Mouse (Mus musculus): ENCODE measurements around the gene Gm20388. TPM values are rescaled to one million over a fixed set of nuclear protein-coding genes. Genes with fewer than 3 reads are reported as not detected.
"Not testable (repeated sequence)": the region's sequence is repeated elsewhere in the genome, so short reads cannot be mapped to it uniquely, and the experiment has no call there.

Gm20388 gene
- polyA plus RNA-seq, 1 experiment from 2014 or later, result not detected

DNA sequence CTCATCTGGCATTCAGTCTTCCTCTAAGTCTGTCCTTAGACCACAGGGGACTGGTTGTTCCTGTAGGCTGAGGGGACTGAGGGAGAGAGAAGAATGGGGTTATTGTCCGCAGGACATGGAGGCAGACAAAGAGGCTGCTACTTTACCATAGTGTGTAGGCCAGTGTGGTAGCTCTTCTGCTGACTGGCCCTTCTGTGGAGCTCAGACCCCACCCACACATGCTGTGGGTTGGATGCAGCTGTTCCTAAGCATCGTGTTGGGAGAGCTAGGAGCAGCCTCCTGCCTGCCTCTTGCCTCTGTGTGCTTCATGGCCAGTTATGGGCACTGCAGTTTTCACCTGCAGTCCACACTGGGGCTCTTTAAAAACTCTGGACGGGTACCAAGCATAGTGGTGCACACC is 3346.5 kb downstream of the Gm20388 start:
- H3K4me1 ChIP-seq (ENCODE audit: control insufficient read depth, insufficient read depth, low read length), result peaks cover 19% of the 10 kb centered on the region
- no peaks in the 10 kb centered on the region for H3K9me3 ChIP-seq (ENCODE audit: control insufficient read depth, low read length)
- peaks cover 50% of the 10 kb centered on the region for H3K36me3 ChIP-seq (ENCODE audit: control insufficient read depth, insufficient read depth, low read length)
- no peak overlapping the region for H3K27ac ChIP-seq (ENCODE audit: low read depth, low read length)
- 93% methylated on average over 3 of the region's 3 CpGs for WGBS
- H3K4me3 ChIP-seq (ENCODE audit: low read length), result no peak overlapping the region
- ATAC-seq (ENCODE audit: low FRiP score, low TSS enrichment), result no peak
- H3K9ac ChIP-seq (ENCODE audit: low read depth, low read length), result no peak overlapping the region
- H3K27me3 ChIP-seq (ENCODE audit: control insufficient read depth, insufficient read depth, low read length), result no peaks in the 10 kb centered on the region
- H3K4me2 ChIP-seq (replicated peaks; ENCODE audit: low read depth, low read length), result no peak overlapping the region

DNA sequence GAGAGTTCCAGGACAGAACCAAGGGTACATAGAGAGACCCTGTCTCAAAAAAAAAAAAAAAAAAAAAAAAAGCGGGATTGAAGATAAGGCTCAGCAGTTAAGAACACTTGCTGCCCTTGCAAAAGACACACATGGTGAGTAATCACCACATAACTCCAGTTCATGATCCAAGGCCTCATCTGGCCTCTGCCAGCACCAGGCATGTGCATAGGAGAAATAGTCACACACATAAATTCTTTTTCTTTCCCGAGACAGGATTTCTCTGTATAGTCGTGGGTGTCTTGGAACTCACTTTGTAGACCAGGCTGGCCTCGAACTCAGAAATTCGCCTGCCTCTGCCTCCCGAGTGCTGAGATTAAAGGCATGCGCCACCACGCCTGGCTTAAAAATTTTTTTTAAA is 3347.0 kb downstream of the Gm20388 start:
- H3K4me2 ChIP-seq (replicated peaks; ENCODE audit: low read depth, low read length); ATAC-seq (ENCODE audit: low FRiP score, low TSS enrichment); H3K4me3 ChIP-seq (ENCODE audit: low read length); H3K9me3 ChIP-seq (ENCODE audit: control insufficient read depth, low read length); H3K27me3 ChIP-seq (ENCODE audit: control insufficient read depth, insufficient read depth, low read length); H3K27ac ChIP-seq (ENCODE audit: low read depth, low read length); H3K9ac ChIP-seq (ENCODE audit: low read depth, low read length): not testable (repeated sequence)
- Histone ChIP-seq H3K36me3 (ENCODE audit: control insufficient read depth, insufficient read depth, low read length) (peaks cover 50% of the 10 kb centered on the region), H3K4me1 (ENCODE audit: control insufficient read depth, insufficient read depth, low read length) (peaks cover 16% of the 10 kb centered on the region)
- 94% methylated on average over 8 of the region's 8 CpGs for WGBS

DNA sequence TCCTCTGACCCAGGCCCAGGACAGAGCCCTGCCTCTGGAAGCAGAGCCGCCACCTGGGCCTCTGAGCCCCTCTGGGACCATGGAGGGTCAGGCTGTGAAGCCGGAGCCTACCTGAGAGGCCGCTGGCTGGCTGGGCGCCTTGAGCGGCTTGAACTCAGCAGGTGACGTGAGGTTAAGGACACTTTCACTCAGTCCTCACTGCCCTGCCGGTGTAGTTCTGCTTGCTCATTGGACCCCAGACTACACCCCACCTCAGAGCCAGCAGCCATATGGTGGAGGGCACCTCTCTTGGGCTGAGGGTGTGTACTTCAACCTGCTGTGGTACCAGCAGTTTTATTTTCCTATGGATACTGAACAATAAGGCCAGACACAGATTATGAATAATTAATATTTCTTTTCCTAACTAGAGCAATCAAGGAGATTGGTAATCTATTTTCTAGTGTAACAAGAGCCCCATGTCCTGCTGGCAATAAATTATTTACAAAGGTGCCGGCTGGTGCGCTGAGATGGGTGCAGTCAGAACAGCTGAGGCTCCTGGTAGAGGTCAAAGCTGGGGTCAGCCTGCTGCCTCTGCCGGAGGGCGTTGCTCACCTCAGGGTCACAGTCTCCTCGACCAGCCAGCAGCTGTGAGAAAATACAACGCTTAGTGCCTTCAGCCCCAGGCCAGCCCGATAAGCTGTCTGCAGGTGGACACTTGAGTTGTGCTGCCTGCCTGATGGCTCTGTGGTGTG is 3357.4 kb downstream of the Gm20388 start:
- Histone ChIP-seq H3K4me2 (replicated peaks; ENCODE audit: low read depth, low read length) (no peak overlapping the region), H3K4me3 (ENCODE audit: low read length) (no peak overlapping the region), H3K36me3 (ENCODE audit: control insufficient read depth, insufficient read depth, low read length) (peaks cover 72% of the 10 kb centered on the region), H3K27me3 (ENCODE audit: control insufficient read depth, insufficient read depth, low read length) (no peaks in the 10 kb centered on the region), H3K9ac (ENCODE audit: low read depth, low read length) (no peak overlapping the region), H3K9me3 (ENCODE audit: control insufficient read depth, low read length) (no peaks in the 10 kb centered on the region), H3K4me1 (ENCODE audit: control insufficient read depth, insufficient read depth, low read length) (no peaks in the 10 kb centered on the region), H3K27ac (ENCODE audit: low read depth, low read length) (no peak overlapping the region)
- 60% methylated on average over 14 of the region's 14 CpGs for WGBS
- peak; percentile 40; the same call in 1 of the 2 replicates for ATAC-seq (ENCODE audit: low FRiP score, low TSS enrichment)

DNA sequence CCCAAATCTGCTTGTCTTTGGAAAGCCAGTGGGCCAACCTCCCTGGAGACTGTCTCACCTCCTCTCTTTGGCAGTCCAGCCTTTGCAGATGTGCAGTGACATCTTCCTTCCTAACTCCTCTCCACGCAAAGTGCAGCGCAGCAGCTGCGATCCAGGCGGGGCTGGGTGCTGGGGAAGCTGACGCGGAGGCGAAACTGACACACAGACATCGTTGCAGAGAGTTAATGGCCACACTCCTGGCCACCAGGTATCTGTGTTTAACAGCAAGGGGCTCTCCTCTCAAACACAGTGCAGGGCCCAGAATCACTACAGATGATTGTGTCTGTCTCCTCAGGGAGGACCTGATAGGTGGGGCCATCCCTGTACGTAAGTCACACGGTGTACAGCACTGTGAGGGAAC is 3360.5 kb downstream of the Gm20388 start:
- Histone ChIP-seq H3K27me3 (ENCODE audit: control insufficient read depth, insufficient read depth, low read length) (no peaks in the 10 kb centered on the region), H3K9ac (ENCODE audit: low read depth, low read length) (no peak overlapping the region), H3K4me1 (ENCODE audit: control insufficient read depth, insufficient read depth, low read length) (no peaks in the 10 kb centered on the region), H3K36me3 (ENCODE audit: control insufficient read depth, insufficient read depth, low read length) (peaks cover 68% of the 10 kb centered on the region), H3K4me3 (ENCODE audit: low read length) (no peak overlapping the region), H3K4me2 (replicated peaks; ENCODE audit: low read depth, low read length) (no peak overlapping the region), H3K9me3 (ENCODE audit: control insufficient read depth, low read length) (no peaks in the 10 kb centered on the region), H3K27ac (ENCODE audit: low read depth, low read length) (no peak overlapping the region)
- WGBS, result 93% methylated on average over 10 of the region's 10 CpGs
- ATAC-seq (ENCODE audit: low FRiP score, low TSS enrichment), result no peak

GRCm38 (mm10) chr8:123271901-123272300 is 3361.3 kb downstream of the Gm20388 start:
- no peak overlapping the region for H3K9ac ChIP-seq (ENCODE audit: low read depth, low read length)

GRCm38 (mm10) chr8:123274447-123274846 is 3363.8 kb downstream of the Gm20388 start:
- Histone ChIP-seq H3K27me3 (ENCODE audit: control insufficient read depth, insufficient read depth, low read length) (no peaks in the 10 kb centered on the region), H3K9ac (ENCODE audit: low read depth, low read length) (no peak overlapping the region), H3K9me3 (ENCODE audit: control insufficient read depth, low read length) (no peaks in the 10 kb centered on the region), H3K4me2 (replicated peaks; ENCODE audit: low read depth, low read length) (no peak overlapping the region), H3K27ac (ENCODE audit: low read depth, low read length) (no peak overlapping the region), H3K4me1 (ENCODE audit: control insufficient read depth, insufficient read depth, low read length) (no peaks in the 10 kb centered on the region), H3K4me3 (ENCODE audit: low read length) (no peak overlapping the region), H3K36me3 (ENCODE audit: control insufficient read depth, insufficient read depth, low read length) (peaks cover 43% of the 10 kb centered on the region)
- WGBS, result 85% methylated on average over 5 of the region's 5 CpGs
- ATAC-seq (ENCODE audit: low FRiP score, low TSS enrichment), result no peak

More at GRCm38 (mm10) chr8:123271901-123272300, 3361.3 kb downstream of the Gm20388 start:
- peaks cover 66% of the 10 kb centered on the region for H3K36me3 ChIP-seq (ENCODE audit: control insufficient read depth, insufficient read depth, low read length)
- H3K9me3 ChIP-seq (ENCODE audit: control insufficient read depth, low read length), result no peaks in the 10 kb centered on the region
- no peak for ATAC-seq (ENCODE audit: low FRiP score, low TSS enrichment)
- whole genome bisulfite sequencing, result 75% methylated on average over 4 of the region's 4 CpGs
- H3K27ac ChIP-seq (ENCODE audit: low read depth, low read length), result no peak overlapping the region
- no peak overlapping the region for H3K4me2 ChIP-seq (replicated peaks; ENCODE audit: low read depth, low read length)
- no peaks in the 10 kb centered on the region for H3K27me3 ChIP-seq (ENCODE audit: control insufficient read depth, insufficient read depth, low read length)
- no peak overlapping the region for H3K4me3 ChIP-seq (ENCODE audit: low read length)
- H3K4me1 ChIP-seq (ENCODE audit: control insufficient read depth, insufficient read depth, low read length), result no peaks in the 10 kb centered on the region

- WGBS, result 95% methylated on average over 12 of the region's 12 CpGs
- Histone ChIP-seq H3K36me3 (ENCODE audit: control insufficient read depth, insufficient read depth, low read length) (peaks cover 40% of the 10 kb centered on the region), H3K9ac (ENCODE audit: low read depth, low read length) (no peak overlapping the region), H3K4me1 (ENCODE audit: control insufficient read depth, insufficient read depth, low read length) (no peaks in the 10 kb centered on the region), H3K4me3 (ENCODE audit: low read length) (no peak overlapping the region), H3K4me2 (replicated peaks; ENCODE audit: low read depth, low read length) (no peak overlapping the region), H3K27ac (ENCODE audit: low read depth, low read length) (no peak overlapping the region), H3K9me3 (ENCODE audit: control insufficient read depth, low read length) (no peaks in the 10 kb centered on the region), H3K27me3 (ENCODE audit: control insufficient read depth, insufficient read depth, low read length) (no peaks in the 10 kb centered on the region)
- no peak for ATAC-seq (ENCODE audit: low FRiP score, low TSS enrichment)
Observed at GRCm38 (mm10) chr8:123275096-123275495, 3364.5 kb downstream of the Gm20388 start.

GRCm38 (mm10) chr8:123278445-123278844 is 3367.8 kb downstream of the Gm20388 start:
- no peaks in the 10 kb centered on the region for H3K27me3 ChIP-seq (ENCODE audit: control insufficient read depth, insufficient read depth, low read length)
- H3K4me2 ChIP-seq (replicated peaks; ENCODE audit: low read depth, low read length), result no peak overlapping the region
- H3K9me3 ChIP-seq (ENCODE audit: control insufficient read depth, low read length), result no peaks in the 10 kb centered on the region
- no peaks in the 10 kb centered on the region for H3K4me1 ChIP-seq (ENCODE audit: control insufficient read depth, insufficient read depth, low read length)
- H3K27ac ChIP-seq (ENCODE audit: low read depth, low read length), result no peak overlapping the region
- H3K4me3 ChIP-seq (ENCODE audit: low read length), result no peak overlapping the region
- H3K9ac ChIP-seq (ENCODE audit: low read depth, low read length), result no peak overlapping the region
- ATAC-seq (ENCODE audit: low FRiP score, low TSS enrichment), result no peak
- 82% methylated on average over 7 of the region's 7 CpGs for whole genome bisulfite sequencing
- H3K36me3 ChIP-seq (ENCODE audit: control insufficient read depth, insufficient read depth, low read length), result peaks cover 48% of the 10 kb centered on the region

DNA sequence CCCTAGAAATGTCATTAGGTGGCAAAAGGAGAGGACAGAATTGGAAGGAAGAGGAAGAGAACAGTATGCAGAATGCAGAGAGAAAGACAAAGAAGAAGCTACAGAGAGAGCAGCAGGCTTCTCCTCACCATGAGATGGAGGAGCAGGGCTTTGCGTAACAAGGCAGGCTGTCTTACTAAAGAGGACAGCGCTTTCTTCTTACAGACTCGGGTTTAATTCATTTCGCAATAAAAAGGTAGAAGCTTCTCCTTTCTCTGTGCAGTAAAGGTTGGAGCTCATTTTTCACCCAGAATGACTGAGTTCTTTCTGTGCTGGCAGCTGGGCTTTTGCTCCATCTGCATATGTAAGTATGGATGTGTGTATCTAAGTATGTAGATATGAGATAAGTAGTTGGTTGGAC is 3369.2 kb downstream of the Gm20388 start:
- H3K4me2 ChIP-seq (replicated peaks; ENCODE audit: low read depth, low read length), result no peak overlapping the region
- H3K9me3 ChIP-seq (ENCODE audit: control insufficient read depth, low read length), result no peaks in the 10 kb centered on the region
- H3K27me3 ChIP-seq (ENCODE audit: control insufficient read depth, insufficient read depth, low read length), result no peaks in the 10 kb centered on the region
- no peak overlapping the region for H3K4me3 ChIP-seq (ENCODE audit: low read length)
- no peak for ATAC-seq (ENCODE audit: low FRiP score, low TSS enrichment)
- H3K36me3 ChIP-seq (ENCODE audit: control insufficient read depth, insufficient read depth, low read length), result peaks cover 35% of the 10 kb centered on the region
- H3K9ac ChIP-seq (ENCODE audit: low read depth, low read length), result no peak overlapping the region
- WGBS, result 95% methylated on average over 4 of the region's 4 CpGs
- no peak overlapping the region for H3K27ac ChIP-seq (ENCODE audit: low read depth, low read length)
- no peaks in the 10 kb centered on the region for H3K4me1 ChIP-seq (ENCODE audit: control insufficient read depth, insufficient read depth, low read length)
